10 mouse cellular contexts compared by ENCODE assay signal in the genomic region with DNA sequence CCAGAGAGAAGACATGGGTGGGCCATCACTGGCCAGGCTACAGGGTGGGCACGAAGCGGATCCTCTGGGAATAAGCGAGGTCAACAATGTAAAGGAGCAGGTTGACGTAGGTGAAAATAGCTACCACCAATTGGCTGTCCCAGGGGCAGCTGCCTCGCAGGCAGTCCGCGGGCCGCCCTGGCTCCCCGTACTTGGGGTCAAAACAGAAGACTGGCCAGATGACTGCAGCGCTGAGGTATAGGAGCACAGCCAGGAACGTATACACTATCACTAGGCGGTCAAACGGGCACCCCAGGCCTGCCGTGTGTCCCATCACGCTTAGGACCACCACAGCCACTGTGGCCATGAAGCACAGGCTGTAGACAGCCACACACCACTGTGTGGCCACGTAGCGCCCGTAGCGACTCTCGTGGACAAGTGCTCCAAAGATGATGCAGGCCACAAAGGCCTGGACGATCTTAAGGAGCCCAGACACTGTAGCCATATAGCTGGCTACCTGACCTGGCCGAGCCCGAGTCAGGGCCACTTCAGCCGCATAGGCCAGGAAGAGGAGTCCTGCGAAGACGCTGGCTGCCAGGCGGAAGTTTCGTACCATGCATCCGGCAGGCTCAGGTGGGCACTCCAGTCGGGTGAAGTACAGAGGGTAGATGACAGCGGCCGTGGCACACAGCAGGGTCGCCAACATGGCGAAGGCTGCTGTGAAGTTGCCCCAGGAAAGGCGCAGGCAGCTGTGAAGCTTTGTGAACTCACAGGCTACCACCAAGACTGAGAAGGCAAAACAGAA. TPM values are rescaled to one million over a fixed set of nuclear protein-coding genes. Genes with fewer than 3 reads are reported as not detected.
DNase-seq lines count a peak whose midpoint lies in the region; ATAC-seq and TF ChIP-seq lines count a peak whose summit lies in the region.
"Had no signal": no experiment of that assay in that cellular context is flagged by ENCODE, and none has a peak within 500 bp of the region (broad histone marks: within the 10 kb centered on the region; RNA-seq: fewer than 3 reads in every experiment).

No protein-coding gene starts in this region.

- peak overlapping the region; percentile 76 for H3K4me3 ChIP-seq in gastrocnemius, adult 2 months
- peak overlapping the region; percentile 19; the same call in 1 of the 2 replicates for H3K4me3 ChIP-seq in lung, embryonic 15.5 days
- H3K4me3 ChIP-seq in hindbrain, embryonic 13.5 days = no peak overlapping the region
- H3K4me3 ChIP-seq in neural tube, embryonic 14.5 days (ENCODE audit: low read depth, low read length) = no peak overlapping the region

- no peak for ATAC-seq in lung, embryonic 15.5 days (ENCODE audit: borderline replicate concordance, extremely low read depth, low FRiP score, low TSS enrichment)
- no peak for ATAC-seq in hindbrain, embryonic 13.5 days (ENCODE audit: low FRiP score)
- no peak for ATAC-seq in neural tube, embryonic 14.5 days (ENCODE audit: low read depth)
- no peak for ATAC-seq in monocyte, adult 5-6 weeks (replicated peaks; ENCODE audit: insufficient number of reproducible peaks, low FRiP score, low TSS enrichment, poor library complexity, severe bottlenecking)

- intact Hi-C loops in gastrocnemius, adult 2 months (cut with DNase I) = no loop called here

- H3K9ac ChIP-seq in lung, embryonic 15.5 days = no peak overlapping the region; the same call in 1 of the 2 replicates
- peak overlapping the region; percentile 65 for H3K9ac ChIP-seq in hindbrain, embryonic 13.5 days
- H3K9ac ChIP-seq in neural tube, embryonic 14.5 days (replicated peaks; ENCODE audit: low read depth, low read length) = no peak overlapping the region

- DNase-seq in gastrocnemius, adult 2 months = peak; percentile 56
- DNase-seq in gastrocnemius, adult 18-20 months (ENCODE audit: low spot score) = no peak
- no peak for DNase-seq in lung, postnatal 10 days
- DNase-seq in adrenal gland, postnatal 4 days (ENCODE audit: low spot score in 2 of 2) = no peak
- DNase-seq: adrenal gland, adult 2 months had no signal

- H3K36me3 ChIP-seq in lung, embryonic 15.5 days = no peaks in the 10 kb centered on the region
- H3K36me3 ChIP-seq in hindbrain, embryonic 13.5 days = no peaks in the 10 kb centered on the region
- H3K36me3 ChIP-seq in neural tube, embryonic 14.5 days (ENCODE audit: control insufficient read depth, insufficient read depth, low read length) = no peaks in the 10 kb centered on the region

- no peaks in the 10 kb centered on the region for H3K9me3 ChIP-seq in lung, embryonic 15.5 days
- no peaks in the 10 kb centered on the region for H3K9me3 ChIP-seq in hindbrain, embryonic 13.5 days
- no peaks in the 10 kb centered on the region for H3K9me3 ChIP-seq in neural tube, embryonic 14.5 days (ENCODE audit: control insufficient read depth, low read length)

- 72% methylated on average over 35 of the region's 35 CpGs for WGBS in lung, embryonic 15.5 days
- WGBS in hindbrain, embryonic 13.5 days = 80% methylated on average over 35 of the region's 35 CpGs
- WGBS in neural tube, embryonic 14.5 days = 83% methylated on average over 35 of the region's 35 CpGs

- peak overlapping the region; percentile 99 for H3K27ac ChIP-seq in gastrocnemius, adult 2 months
- no peak overlapping the region for H3K27ac ChIP-seq in lung, embryonic 15.5 days
- no peak overlapping the region for H3K27ac ChIP-seq in hindbrain, embryonic 13.5 days
- H3K27ac ChIP-seq in neural tube, embryonic 14.5 days (ENCODE audit: low read depth, low read length) = no peak overlapping the region

- H3K27me3 ChIP-seq in lung, embryonic 15.5 days = peaks cover 35% of the 10 kb centered on the region
- H3K27me3 ChIP-seq in hindbrain, embryonic 13.5 days = peaks cover 21% of the 10 kb centered on the region; the same call in 1 of the 2 replicates
- H3K27me3 ChIP-seq in neural tube, embryonic 14.5 days (ENCODE audit: control insufficient read depth, insufficient read depth, low read length) = no peaks in the 10 kb centered on the region

- no peak for TF ChIP-seq CTCF in gastrocnemius, adult 2 months (IDR thresholded peaks at IDR 0.05)

- peaks cover 22% of the 10 kb centered on the region for H3K4me1 ChIP-seq in lung, embryonic 15.5 days
- peaks cover 22% of the 10 kb centered on the region for H3K4me1 ChIP-seq in hindbrain, embryonic 13.5 days (replicated peaks)
- peaks cover 17% of the 10 kb centered on the region; the same call in 1 of the 2 replicates for H3K4me1 ChIP-seq in neural tube, embryonic 14.5 days (ENCODE audit: control insufficient read depth, insufficient read depth, low read length)

- H3K4me2 ChIP-seq in lung, embryonic 15.5 days = peak overlapping the region; percentile 45
- peak overlapping the region; percentile 49; the same call in 1 of the 2 replicates for H3K4me2 ChIP-seq in hindbrain, embryonic 13.5 days
- H3K4me2 ChIP-seq in neural tube, embryonic 14.5 days (ENCODE audit: low read depth, low read length) = peak overlapping the region; percentile 50; the same call in 1 of the 2 replicates

RNA-seq across cellular contexts. Expression of a gene that starts 0.7 kb away (rescaled TPM):
- 100 to 1,000 TPM; 109 to 157 TPM for total RNA-seq in gastrocnemius, adult 2 months (2021)
- total RNA-seq in gastrocnemius, adult 18-20 months (2021) = 100 to 1,000 TPM; 124 to 137 TPM
- polyA plus RNA-seq in lung, embryonic 15.5 days (2015; fragmentation: Nextera tagmentation; extraction: Ambion mirVana) = 0.55 and 1.3 TPM in 2 replicates
- 0.36 and 0.77 TPM in 2 replicates for polyA plus RNA-seq in hindbrain, embryonic 13.5 days (2015; fragmentation: Nextera tagmentation; extraction: Ambion mirVana)
- 2.3 and 2.5 TPM in 2 replicates for polyA plus RNA-seq in neural tube, embryonic 14.5 days (2014; fragmentation: Nextera tagmentation; extraction: Ambion mirVana)
- total RNA-seq in adrenal gland, postnatal 4 days (2021) = 1 to 10 TPM; 1.4 to 3.8 TPM
- not detected in 3 replicates for total RNA-seq in monocyte, adult 5-6 weeks (2017)
- total RNA-seq: liver, adult 2 months had no signal
- polyA plus RNA-seq: liver, adult 2 months had no signal

RNA-seq across cellular contexts. Expression of a gene that starts 3.7 kb away (rescaled TPM):
- 1 to 10 TPM; 3.5 to 3.8 TPM for total RNA-seq in gastrocnemius, adult 2 months (2021)
- total RNA-seq in gastrocnemius, adult 18-20 months (2021) = 1 to 10 TPM; 2.8 to 3.2 TPM
- polyA plus RNA-seq in lung, embryonic 15.5 days (2015; fragmentation: Nextera tagmentation; extraction: Ambion mirVana) = 25.4 and 27.2 TPM in 2 replicates
- 22.9 and 23.3 TPM in 2 replicates for polyA plus RNA-seq in hindbrain, embryonic 13.5 days (2015; fragmentation: Nextera tagmentation; extraction: Ambion mirVana)
- 15.3 and 24.9 TPM in 2 replicates for polyA plus RNA-seq in neural tube, embryonic 14.5 days (2014; fragmentation: Nextera tagmentation; extraction: Ambion mirVana)
- total RNA-seq in adrenal gland, postnatal 4 days (2021) = 1 to 10 TPM; 5.4 to 8.6 TPM
- total RNA-seq in monocyte, adult 5-6 weeks (2017) = 0.57 to 0.58 TPM in 2 of 3 replicates, not detected in the other

RNA-seq across cellular contexts. Expression of a gene that starts 13.7 kb away (rescaled TPM):
- not detected for total RNA-seq in gastrocnemius, adult 2 months (2021)
- total RNA-seq in gastrocnemius, adult 18-20 months (2021) = not detected
- polyA plus RNA-seq in lung, embryonic 15.5 days (2015; fragmentation: Nextera tagmentation; extraction: Ambion mirVana) = 4.1 and 4.3 TPM in 2 replicates
- polyA plus RNA-seq in hindbrain, embryonic 13.5 days (2015; fragmentation: Nextera tagmentation; extraction: Ambion mirVana) = 0.91 and 0.98 TPM in 2 replicates
- 1.3 and 6.2 TPM in 2 replicates for polyA plus RNA-seq in neural tube, embryonic 14.5 days (2014; fragmentation: Nextera tagmentation; extraction: Ambion mirVana)
- 10 to 100 TPM in 1 of 2 experiments, 1 to 10 TPM in 1; 8.6 to 14.8 TPM for total RNA-seq in adrenal gland, postnatal 4 days (2021)
- total RNA-seq in monocyte, adult 5-6 weeks (2017) = not detected in 3 replicates

RNA-seq across cellular contexts. Expression of a gene that starts 13.8 kb away (rescaled TPM):
- 10 to 100 TPM; 53.1 to 68.2 TPM for total RNA-seq in gastrocnemius, adult 2 months (2021)
- 10 to 100 TPM; 50.2 to 58.8 TPM for total RNA-seq in gastrocnemius, adult 18-20 months (2021)
- polyA plus RNA-seq in lung, embryonic 15.5 days (2015; fragmentation: Nextera tagmentation; extraction: Ambion mirVana) = 23.3 and 24.5 TPM in 2 replicates
- polyA plus RNA-seq in hindbrain, embryonic 13.5 days (2015; fragmentation: Nextera tagmentation; extraction: Ambion mirVana) = 27.5 and 30.8 TPM in 2 replicates
- 30.5 and 36.8 TPM in 2 replicates for polyA plus RNA-seq in neural tube, embryonic 14.5 days (2014; fragmentation: Nextera tagmentation; extraction: Ambion mirVana)
- 10 to 100 TPM; 51.4 to 56.0 TPM for total RNA-seq in adrenal gland, postnatal 4 days (2021)
- 28.8 to 34.0 TPM (median 33.8 TPM) in 3 replicates for total RNA-seq in monocyte, adult 5-6 weeks (2017)

RNA-seq across cellular contexts. Expression of a gene that starts 22.2 kb away (rescaled TPM):
- 1 to 10 TPM; 4.1 to 4.7 TPM for total RNA-seq in gastrocnemius, adult 2 months (2021)
- total RNA-seq in gastrocnemius, adult 18-20 months (2021) = 1 to 10 TPM; 3.6 to 4.2 TPM
- polyA plus RNA-seq in lung, embryonic 15.5 days (2015; fragmentation: Nextera tagmentation; extraction: Ambion mirVana) = 32.6 and 34.3 TPM in 2 replicates
- polyA plus RNA-seq in hindbrain, embryonic 13.5 days (2015; fragmentation: Nextera tagmentation; extraction: Ambion mirVana) = 50.4 and 50.6 TPM in 2 replicates
- polyA plus RNA-seq in neural tube, embryonic 14.5 days (2014; fragmentation: Nextera tagmentation; extraction: Ambion mirVana) = 42.8 and 48.2 TPM in 2 replicates
- 10 to 100 TPM; 49.0 to 58.1 TPM for total RNA-seq in adrenal gland, postnatal 4 days (2021)
- 131 to 192 TPM (median 132 TPM) in 3 replicates for total RNA-seq in monocyte, adult 5-6 weeks (2017)

Comparison
In these comparisons a context has a peak if more than half of its experiments do, and no peak if none do; other contexts are left out.
1. H3K4me3 ChIP-seq: peak in gastrocnemius, adult 2 months (single experiment) and lung, embryonic 15.5 days (single experiment); none in hindbrain, embryonic 13.5 days (single experiment) and neural tube, embryonic 14.5 days (single experiment).
2. RNA of a gene that starts 0.7 kb away (total RNA-seq): 109 to 157 TPM in gastrocnemius, adult 2 months and 124 to 137 TPM in gastrocnemius, adult 18-20 months; 1.4 to 3.8 TPM in adrenal gland, postnatal 4 days and not detected in monocyte, adult 5-6 weeks; every median in the first group is over 10 times any median in the second.
3. Peak in every context shown above with its lines, with median percentiles within 50 percentile points of each other: H3K4me2 ChIP-seq.